Mouse (Mus musculus) hindlimb bud, embryonic 11.5 days (tissue): ENCODE measurements around the gene Scrn3.

Experiments
- DNase-seq: peaks from one replicate; pipeline ENCODE4 v3.0.0-alpha.2; 2012; ENCODE audit warnings: low read depth, low spot score; ENCODE audit errors: extremely low spot score

The Scrn3 gene

GRCm38 (mm10) chr2:73378326-73378725, 65.9 kb downstream of the Scrn3 start:
- DNase-seq, result no peak

DNA sequence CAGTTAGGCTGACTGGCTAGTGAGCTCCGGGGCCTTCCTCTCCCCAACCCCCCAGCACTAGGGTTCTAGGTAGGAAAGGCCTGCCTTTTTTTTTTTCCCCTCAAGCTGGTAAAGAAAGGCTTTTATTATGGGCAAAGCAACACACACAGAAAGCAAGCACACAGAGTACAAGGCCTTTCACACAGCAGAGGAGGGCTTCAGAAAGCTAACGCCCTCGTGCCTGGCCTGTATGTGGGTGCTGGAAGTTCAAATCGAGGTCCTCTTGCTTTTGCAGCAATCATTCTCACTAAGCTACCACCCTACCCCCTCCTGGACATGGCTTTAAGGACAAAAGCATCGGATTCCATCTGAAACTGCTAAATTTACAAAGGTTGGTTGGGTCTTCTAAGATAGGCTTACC, 67.3 kb downstream of the Scrn3 start:
- DNase-seq, result no peak

GRCm38 (mm10) chr2:73380298-73380975, 68.0 kb downstream of the Scrn3 start:
- DNase-seq, result no peak

DNA sequence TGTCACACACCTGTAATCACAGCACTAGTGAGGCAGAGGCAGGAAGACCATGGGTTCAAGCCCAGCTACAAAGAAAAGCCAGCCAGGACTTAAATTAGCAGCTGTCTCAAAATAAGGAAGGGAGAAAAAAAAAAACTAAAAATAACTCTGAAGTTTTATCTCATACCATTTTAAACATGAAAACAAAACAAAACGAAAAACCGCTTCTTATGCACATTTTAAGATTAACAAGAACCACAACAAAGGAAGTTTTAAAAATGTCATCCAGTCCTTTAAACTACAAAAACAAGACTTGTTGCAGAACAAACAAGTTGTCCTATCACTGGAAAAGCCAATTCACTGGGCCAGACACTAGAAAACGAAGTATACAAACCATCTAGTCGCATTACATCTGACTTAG, 72.8 kb downstream of the Scrn3 start:
- no peak for DNase-seq

DNA sequence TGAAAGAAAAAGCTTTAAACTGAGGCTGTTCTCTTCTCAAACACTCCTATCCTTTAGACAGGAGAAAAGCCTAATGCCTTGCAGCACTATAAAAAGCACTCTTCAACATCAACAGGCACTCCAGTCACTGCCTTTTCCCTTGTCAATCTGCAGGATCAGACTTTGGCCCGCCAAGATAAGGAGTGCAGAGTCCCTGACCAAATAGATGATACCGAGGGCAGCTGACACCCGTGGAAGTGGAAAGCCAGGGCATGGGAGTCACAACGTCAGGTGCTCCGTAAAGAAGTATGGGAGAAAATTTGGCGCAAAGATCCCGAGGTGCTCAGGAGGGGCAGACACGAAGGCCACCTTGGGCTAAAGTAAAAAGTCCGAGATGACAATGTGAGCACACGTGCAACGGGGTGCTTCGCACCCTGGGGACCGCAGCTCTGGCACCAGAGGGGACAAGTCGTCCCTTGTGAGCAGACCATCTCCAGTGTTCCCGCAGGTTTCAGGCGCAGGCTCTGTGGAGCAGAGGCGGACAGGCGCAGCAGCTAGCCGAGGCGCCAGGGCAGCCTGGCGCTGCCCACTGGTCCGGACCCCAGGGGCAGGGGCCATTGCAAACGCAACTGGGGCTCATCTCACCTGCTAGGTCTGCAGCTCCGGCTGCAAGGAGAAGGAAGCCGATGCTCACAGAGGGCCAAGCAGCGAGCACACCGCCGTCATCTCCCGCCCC, 73.4 kb downstream of the Scrn3 start:
- no peak for DNase-seq

DNA sequence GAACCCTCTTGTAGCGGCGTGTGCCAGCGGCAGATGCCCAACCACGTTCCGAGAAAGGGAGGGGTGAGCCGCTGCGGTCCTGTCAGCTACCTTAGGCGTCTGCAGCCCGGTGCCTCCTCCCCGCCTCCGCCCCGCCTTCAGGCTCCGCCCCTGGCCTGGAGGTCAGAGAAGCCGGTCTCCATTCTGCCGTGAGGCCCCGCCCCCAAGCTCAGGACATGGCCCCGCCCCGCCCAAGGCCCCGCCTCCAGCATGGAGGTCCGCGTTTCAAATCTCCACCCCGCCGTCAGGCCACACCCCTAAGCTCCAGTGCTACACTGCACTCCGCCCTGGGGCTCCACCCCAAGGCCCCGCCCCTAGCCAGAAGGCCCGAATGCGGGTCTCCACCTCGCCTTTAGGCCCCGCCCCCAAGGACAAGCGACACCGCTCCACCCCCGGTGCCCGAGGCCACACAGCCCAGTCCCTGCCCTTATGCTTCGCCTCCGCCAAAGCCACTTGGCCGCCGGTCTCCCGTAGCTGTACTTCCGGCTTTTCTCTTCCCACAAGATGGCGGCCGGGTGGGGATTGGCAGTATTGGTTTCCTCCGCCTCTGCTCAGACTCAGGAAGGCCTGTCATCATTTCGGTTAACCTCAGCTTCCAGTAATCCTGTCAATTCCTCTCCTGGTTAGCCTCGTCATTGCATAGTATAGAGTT, 74.1 kb downstream of the Scrn3 start, which contains the start of gene Gpr155:
Gene Gpr155 (minus strand): TSS at position 217 of the 691 bp plus-strand sequence.
- DNase-seq, result peak; percentile 87
